Mouse (Mus musculus): Measurements from ENCODE around the gene Il17rc. TPM values are rescaled to one million over a fixed set of nuclear protein-coding genes. Genes with fewer than 3 reads are reported as not detected.

The Il17rc gene
- 1 to 10 TPM in 1 of 26 experiments, not detected in 25; 4.0 TPM for total RNA-seq (2018; cell fraction: chromatin; rRNA removed)
- under 1 TPM in 5 of 26 experiments, not detected in 21; 0.05 to 0.23 (median 0.09) TPM for total RNA-seq (2018; cell fraction: cytosol; rRNA removed)
- total RNA-seq (2018; cell fraction: nucleus; rRNA removed) = 1 to 10 TPM in 1 of 26 experiments, not detected in 25; 1.3 TPM
- polyA plus RNA-seq (2018) = not detected in 3 replicates

- Histone ChIP-seq H3K27ac (no peak within 1 kb of the TSS), H3K4me3 (ENCODE audit: inconsistent target) (no peak within 1 kb of the TSS), H3K36me3 (ENCODE audit: inconsistent target) (no peaks in the 10 kb centered on the region), H3K79me2 (ENCODE audit: inconsistent target) (no peaks in the 10 kb centered on the region)
- 85% methylated on average over 12 of the region's 12 CpGs for WGBS (ENCODE audit: missing documents)
Measured at GRCm38 (mm10) chr6:113471297-113471936, at the start of gene Il17rc. Gene Il17rc (plus strand): TSS chr6:113471427.

- Histone ChIP-seq H3K27ac (no peak overlapping the region), H3K36me3 (ENCODE audit: inconsistent target) (no peaks in the 10 kb centered on the region), H3K4me3 (ENCODE audit: inconsistent target) (no peak overlapping the region), H3K79me2 (ENCODE audit: inconsistent target) (no peaks in the 10 kb centered on the region)
- 40% methylated on average over 4 of the region's 4 CpGs for WGBS (ENCODE audit: missing documents)
Measured at GRCm38 (mm10) chr6:113423000-113423399, 48.2 kb upstream of the Il17rc start.

GRCm38 (mm10) chr6:113424187-113424586 is 47.0 kb upstream of the Il17rc start:
- Histone ChIP-seq H3K36me3 (ENCODE audit: inconsistent target) (no peaks in the 10 kb centered on the region), H3K4me3 (ENCODE audit: inconsistent target) (no peak overlapping the region), H3K79me2 (ENCODE audit: inconsistent target) (no peaks in the 10 kb centered on the region), H3K27ac (no peak overlapping the region)
- 88% methylated on average over 7 of the region's 7 CpGs for WGBS (ENCODE audit: missing documents)

- Histone ChIP-seq H3K4me3 (ENCODE audit: inconsistent target) (no peak overlapping the region), H3K79me2 (ENCODE audit: inconsistent target) (no peaks in the 10 kb centered on the region), H3K27ac (no peak overlapping the region), H3K36me3 (ENCODE audit: inconsistent target) (no peaks in the 10 kb centered on the region)
- 87% methylated on average over 4 of the region's 4 CpGs for WGBS (ENCODE audit: missing documents)
Measured at GRCm38 (mm10) chr6:113426696-113427095, 44.5 kb upstream of the Il17rc start.

GRCm38 (mm10) chr6:113427397-113427796 is 43.8 kb upstream of the Il17rc start:
- 77% methylated on average over 3 of the region's 3 CpGs for WGBS (ENCODE audit: missing documents)
- Histone ChIP-seq H3K4me3 (ENCODE audit: inconsistent target) (no peak overlapping the region), H3K79me2 (ENCODE audit: inconsistent target) (no peaks in the 10 kb centered on the region)

GRCm38 (mm10) chr6:113428006-113428405 is 43.2 kb upstream of the Il17rc start:
- WGBS (ENCODE audit: missing documents) = 98% methylated on average over 16 of the region's 16 CpGs
- no peak overlapping the region for H3K4me3 ChIP-seq (ENCODE audit: inconsistent target)
- no peaks in the 10 kb centered on the region for H3K79me2 ChIP-seq (ENCODE audit: inconsistent target)
- no peak overlapping the region for H3K27ac ChIP-seq
- H3K36me3 ChIP-seq (ENCODE audit: inconsistent target) = no peaks in the 10 kb centered on the region

More at GRCm38 (mm10) chr6:113427397-113427796, 43.8 kb upstream of the Il17rc start:
- Histone ChIP-seq H3K36me3 (ENCODE audit: inconsistent target) (no peaks in the 10 kb centered on the region), H3K27ac (no peak overlapping the region)

- WGBS (ENCODE audit: missing documents) = 43% methylated on average over 2 of the region's 3 CpGs
- Histone ChIP-seq H3K4me3 (ENCODE audit: inconsistent target) (no peak overlapping the region), H3K36me3 (ENCODE audit: inconsistent target) (no peaks in the 10 kb centered on the region), H3K79me2 (ENCODE audit: inconsistent target) (no peaks in the 10 kb centered on the region), H3K27ac (no peak overlapping the region)
Measured at GRCm38 (mm10) chr6:113429965-113430364, 41.3 kb upstream of the Il17rc start.

- WGBS (ENCODE audit: missing documents) = 75% methylated on average over 3 of the region's 3 CpGs
- H3K79me2 ChIP-seq (ENCODE audit: inconsistent target) = no peaks in the 10 kb centered on the region
Measured at GRCm38 (mm10) chr6:113430846-113431245, 40.4 kb upstream of the Il17rc start.

GRCm38 (mm10) chr6:113431801-113432200 is 39.4 kb upstream of the Il17rc start:
- Histone ChIP-seq H3K27ac (no peak overlapping the region), H3K36me3 (ENCODE audit: inconsistent target) (no peaks in the 10 kb centered on the region), H3K79me2 (ENCODE audit: inconsistent target) (no peaks in the 10 kb centered on the region), H3K4me3 (ENCODE audit: inconsistent target) (no peak overlapping the region)
- WGBS (ENCODE audit: missing documents) = 75% methylated on average over 2 of the region's 3 CpGs

More at GRCm38 (mm10) chr6:113430846-113431245, 40.4 kb upstream of the Il17rc start:
- H3K4me3 ChIP-seq (ENCODE audit: inconsistent target) = no peak overlapping the region
- no peaks in the 10 kb centered on the region for H3K36me3 ChIP-seq (ENCODE audit: inconsistent target)
- H3K27ac ChIP-seq = no peak overlapping the region

- Histone ChIP-seq H3K27ac (no peak overlapping the region), H3K79me2 (ENCODE audit: inconsistent target) (no peaks in the 10 kb centered on the region), H3K4me3 (ENCODE audit: inconsistent target) (no peak overlapping the region), H3K36me3 (ENCODE audit: inconsistent target) (no peaks in the 10 kb centered on the region)
- 79% methylated on average over 3 of the region's 3 CpGs for WGBS (ENCODE audit: missing documents)
Measured at GRCm38 (mm10) chr6:113433661-113434060, 37.6 kb upstream of the Il17rc start.

GRCm38 (mm10) chr6:113434691-113435090 is 36.5 kb upstream of the Il17rc start:
- no peak overlapping the region for H3K27ac ChIP-seq
- H3K79me2 ChIP-seq (ENCODE audit: inconsistent target) = no peaks in the 10 kb centered on the region
- no peaks in the 10 kb centered on the region for H3K36me3 ChIP-seq (ENCODE audit: inconsistent target)
- no peak overlapping the region for H3K4me3 ChIP-seq (ENCODE audit: inconsistent target)
- WGBS (ENCODE audit: missing documents) = 74% methylated on average over 7 of the region's 7 CpGs

GRCm38 (mm10) chr6:113435664-113436205 is 35.5 kb upstream of the Il17rc start, which contains the start of gene Cidec:
Gene Cidec (minus strand): TSS chr6:113435760.
- Histone ChIP-seq H3K27ac (no peak within 1 kb of the TSS), H3K4me3 (ENCODE audit: inconsistent target) (no peak within 1 kb of the TSS)
- 79% methylated on average over 9 of the region's 9 CpGs for WGBS (ENCODE audit: missing documents)

GRCm38 (mm10) chr6:113437135-113437534 is 34.1 kb upstream of the Il17rc start:
- Histone ChIP-seq H3K4me3 (ENCODE audit: inconsistent target) (no peak overlapping the region), H3K36me3 (ENCODE audit: inconsistent target) (no peaks in the 10 kb centered on the region), H3K79me2 (ENCODE audit: inconsistent target) (no peaks in the 10 kb centered on the region), H3K27ac (no peak overlapping the region)
- WGBS (ENCODE audit: missing documents) = 90% methylated on average over 12 of the region's 12 CpGs

More at GRCm38 (mm10) chr6:113435664-113436205, 35.5 kb upstream of the Il17rc start, which contains the start of gene Cidec:
- Histone ChIP-seq H3K36me3 (ENCODE audit: inconsistent target) (no peaks in the 10 kb centered on the region), H3K79me2 (ENCODE audit: inconsistent target) (no peaks in the 10 kb centered on the region)

- peaks cover 14% of the 10 kb centered on the region for H3K79me2 ChIP-seq (ENCODE audit: inconsistent target)
- no peak overlapping the region for H3K27ac ChIP-seq
- H3K4me3 ChIP-seq (ENCODE audit: inconsistent target) = no peak overlapping the region
- no peaks in the 10 kb centered on the region for H3K36me3 ChIP-seq (ENCODE audit: inconsistent target)
- WGBS (ENCODE audit: missing documents) = 72% methylated on average over 11 of the region's 12 CpGs
Measured at GRCm38 (mm10) chr6:113438721-113439430, 32.4 kb upstream of the Il17rc start.

- peaks cover 18% of the 10 kb centered on the region for H3K79me2 ChIP-seq (ENCODE audit: inconsistent target)
- H3K27ac ChIP-seq = no peak overlapping the region
- no peak overlapping the region for H3K4me3 ChIP-seq (ENCODE audit: inconsistent target)
- no peaks in the 10 kb centered on the region for H3K36me3 ChIP-seq (ENCODE audit: inconsistent target)
- 89% methylated on average over 3 of the region's 3 CpGs for WGBS (ENCODE audit: missing documents)
Measured at GRCm38 (mm10) chr6:113440686-113441085, 30.5 kb upstream of the Il17rc start.

All from macrophage (primary cell).